Mouse (Mus musculus): ENCODE data around the gene Rps6kl1.

DNA sequence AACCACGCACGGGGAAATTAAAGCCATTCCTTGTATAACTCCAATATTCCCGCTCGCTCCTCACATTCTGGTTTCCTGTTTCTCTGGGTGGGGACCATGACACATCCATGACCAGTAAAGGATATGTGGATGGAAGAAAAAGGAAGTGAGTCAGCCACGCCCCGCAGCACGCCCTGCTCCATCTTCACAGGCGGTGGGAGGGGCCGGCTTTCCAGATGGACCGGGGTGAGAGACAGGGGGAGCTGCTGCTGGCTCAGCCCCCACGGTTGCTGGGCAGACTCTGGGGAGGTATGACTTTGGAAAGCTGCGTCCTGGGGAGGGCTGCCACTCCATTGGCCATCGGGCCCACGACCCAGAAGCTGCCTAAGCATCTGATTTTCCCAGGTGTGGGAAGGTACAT lies 57.1 kb downstream of the Rps6kl1 start:
- no peak for TF ChIP-seq POLR2A (IDR thresholded peaks at IDR 0.05; ENCODE audit: low read depth, low read length)
- no peak for TF ChIP-seq CTCF (IDR thresholded peaks at IDR 0.05; ENCODE audit: borderline replicate concordance, insufficient read depth, low read length)

Measured in embryonic fibroblast, embryonic 13.5 days (primary cell).